Mouse (Mus musculus) layer of hippocampus, postnatal 14 days (tissue): Measurements from ENCODE around the gene Taok2. TPM values are rescaled to one million over a fixed set of nuclear protein-coding genes. Genes with fewer than 3 reads are reported as not detected.
"Not testable (repeated sequence)": the region's sequence is repeated elsewhere in the genome, so short reads cannot be mapped to it uniquely, and the experiment has no call there.

Experiments
- DNase-seq, 2 experiments: peaks; one replicate each; pipeline ENCODE4 v3.0.0; 2021 to 2022; ENCODE audit warnings: low spot score in 2 of 2, mixed read lengths in 1 of 2
- long read RNA-seq, 2 experiments: library from polyadenylated mRNA; stranded (forward); transcript quantifications; one replicate each; pipeline ENCODE4 v2.0.0; 2021
- total RNA-seq, 2 experiments: library from RNA; stranded (reverse); gene quantifications; 2 replicates each; pipeline ENCODE4 v1.2.3; 2021

Taok2 gene
- 100 to 1,000 TPM; 141 to 147 TPM for total RNA-seq
- long read RNA-seq, experiment 1, full-length matches to known transcripts, result 7 of 11 reads
- long read RNA-seq, experiment 1, partial matches to known transcripts, result 0 of 11 reads
- long read RNA-seq, experiment 1, other reads (novel, unspliced or antisense), result 4 of 11 reads
- long read RNA-seq, experiment 2, full-length matches to known transcripts, result 9 of 27 reads
- long read RNA-seq, experiment 2, partial matches to known transcripts, result 7 of 27 reads
- long read RNA-seq, experiment 2, other reads (novel, unspliced or antisense), result 11 of 27 reads

DNA sequence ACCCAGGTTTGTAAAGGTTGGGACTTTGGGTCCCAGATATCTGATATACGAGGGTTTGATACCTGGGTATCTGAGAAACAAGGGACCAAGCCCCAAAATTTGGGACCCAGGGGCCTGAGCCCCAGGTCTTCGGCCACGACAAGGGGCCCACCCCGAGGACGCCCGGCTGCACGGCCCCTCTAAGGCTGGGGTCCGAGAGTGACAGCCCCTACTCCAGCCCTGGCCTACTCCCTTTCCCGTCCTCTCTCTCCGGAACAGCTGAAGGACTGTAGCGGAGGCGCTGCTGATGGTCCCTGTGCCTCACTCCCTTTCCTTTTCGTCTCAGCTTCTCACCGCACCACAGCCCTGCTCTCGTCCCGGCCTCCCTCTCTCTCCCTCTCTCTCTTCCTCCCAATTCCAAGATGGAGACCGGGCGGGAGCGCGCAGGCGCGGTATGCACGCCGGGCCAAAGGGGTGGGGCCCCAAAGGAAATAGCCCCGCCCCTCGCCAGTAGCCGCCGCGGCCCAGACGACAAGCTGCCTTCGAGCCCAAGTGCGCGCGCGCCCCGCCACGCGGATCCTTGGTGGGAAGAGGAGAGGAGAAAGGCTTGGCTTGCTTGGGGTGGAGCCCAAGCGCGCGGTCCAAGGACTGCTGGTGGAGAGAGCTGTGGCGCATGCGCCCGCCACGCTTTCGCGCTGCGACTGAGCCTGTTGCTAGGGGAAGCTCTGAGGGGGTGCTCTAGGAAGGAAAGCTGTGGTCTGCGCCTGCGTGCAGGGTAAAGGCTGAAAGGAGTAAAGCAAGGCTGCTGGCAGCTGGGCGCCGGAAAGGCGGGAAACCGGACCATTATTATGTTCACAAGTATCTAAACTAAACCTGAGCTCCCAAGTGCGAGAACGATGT lies at the start of gene Taok2:
Gene Taok2 (minus strand): TSS at position 418 of the 879 bp plus-strand sequence.
- DNase-seq, result peak; percentile 98

- no peak for DNase-seq
Measured at GRCm38 (mm10) chr7:126932652-126933051, 48.1 kb upstream of the Taok2 start.

DNA sequence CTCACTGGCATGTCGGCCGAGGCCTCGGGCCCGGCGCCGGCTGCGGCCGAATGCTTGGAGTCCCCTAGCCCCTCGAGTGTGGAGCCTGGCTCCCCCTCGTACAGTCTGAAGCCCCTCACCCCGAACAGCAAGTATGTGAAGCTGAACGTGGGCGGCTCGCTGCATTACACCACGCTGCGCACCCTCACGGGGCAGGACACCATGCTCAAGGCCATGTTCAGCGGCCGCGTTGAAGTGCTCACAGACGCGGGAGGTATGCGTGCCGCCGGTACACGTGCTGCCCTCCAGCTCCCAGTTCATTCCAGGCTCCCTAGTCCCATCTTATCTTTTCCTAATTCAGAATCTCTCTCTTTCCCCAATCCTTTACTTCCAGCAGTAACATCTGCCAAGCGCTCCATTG lies 44.5 kb upstream of the Taok2 start:
- DNase-seq, result no peak

DNA sequence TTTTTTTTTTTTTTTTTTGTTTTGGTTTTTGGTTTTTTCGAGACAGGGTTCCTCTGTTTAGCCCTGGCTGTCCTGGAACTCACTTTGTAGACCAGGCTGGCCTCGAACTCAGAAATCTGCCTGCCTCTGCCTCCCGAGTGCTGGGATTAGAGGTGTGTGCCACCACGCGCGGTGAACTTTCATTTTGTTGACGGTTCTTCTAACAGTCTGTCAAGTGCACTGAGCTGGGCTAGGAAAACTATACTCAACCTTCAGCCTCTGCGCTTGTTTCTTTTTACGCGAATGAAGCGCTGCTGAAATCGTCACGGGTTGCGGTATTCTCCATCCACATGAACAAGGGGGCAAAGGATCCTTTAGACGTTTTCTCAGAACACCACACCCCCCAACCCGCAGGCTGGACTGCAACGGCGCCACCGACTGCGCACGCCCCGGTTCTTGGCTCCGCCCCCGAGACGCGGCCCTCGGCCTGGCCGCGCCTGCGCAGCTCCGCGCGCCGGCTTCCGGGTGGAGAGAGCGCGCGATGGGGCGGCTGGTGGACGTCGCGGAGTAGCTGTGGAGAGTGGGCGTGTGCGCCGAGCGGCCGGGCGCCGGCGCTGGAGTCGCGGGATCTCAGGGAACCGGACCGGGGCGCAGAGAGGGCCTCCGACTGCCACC lies 44.0 kb upstream of the Taok2 start, which contains the start of gene Kctd13:
Gene Kctd13 (plus strand): TSS at position 496 of the 654 bp plus-strand sequence.
- DNase-seq, result peak; percentile 88 to 91

- DNase-seq, result no peak
Measured at GRCm38 (mm10) chr7:126926299-126926698, 41.8 kb upstream of the Taok2 start.

GRCm38 (mm10) chr7:126923999-126924398 lies 39.5 kb upstream of the Taok2 start:
- DNase-seq, result no peak

DNA sequence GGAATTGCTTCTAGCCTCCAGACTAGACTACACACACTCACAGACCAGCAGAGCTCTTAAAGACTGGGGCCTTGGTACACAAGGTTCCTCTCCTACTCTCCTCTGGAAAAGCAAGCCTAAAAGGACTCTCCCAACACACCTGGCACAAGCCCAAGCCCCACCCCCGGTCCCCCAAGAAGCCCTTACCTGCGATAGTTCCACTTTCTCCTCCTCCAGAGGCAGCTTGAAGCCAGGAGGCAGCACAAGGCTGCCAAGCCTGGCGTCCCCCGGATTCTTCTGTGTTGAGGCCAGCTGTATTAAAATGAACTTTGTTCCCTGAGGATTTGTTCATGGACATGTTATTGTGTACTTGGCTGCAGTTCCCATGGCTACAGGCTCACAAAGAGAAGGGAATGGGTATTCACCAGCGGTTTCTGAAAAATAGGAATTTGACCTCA lies 38.1 kb upstream of the Taok2 start, which contains the start of gene Tmem219:
Gene Tmem219 (minus strand): TSS at position 294 of the 437 bp plus-strand sequence.
- DNase-seq, result peak in 1 of 2 experiments; percentile 27

GRCm38 (mm10) chr7:126921563-126921962 lies 37.1 kb upstream of the Taok2 start:
- DNase-seq, result no peak

- DNase-seq, result no peak
Measured at GRCm38 (mm10) chr7:126919973-126920372, 35.5 kb upstream of the Taok2 start.

GRCm38 (mm10) chr7:126918356-126918755 lies 33.9 kb upstream of the Taok2 start:
- not testable (repeated sequence) for DNase-seq

DNA sequence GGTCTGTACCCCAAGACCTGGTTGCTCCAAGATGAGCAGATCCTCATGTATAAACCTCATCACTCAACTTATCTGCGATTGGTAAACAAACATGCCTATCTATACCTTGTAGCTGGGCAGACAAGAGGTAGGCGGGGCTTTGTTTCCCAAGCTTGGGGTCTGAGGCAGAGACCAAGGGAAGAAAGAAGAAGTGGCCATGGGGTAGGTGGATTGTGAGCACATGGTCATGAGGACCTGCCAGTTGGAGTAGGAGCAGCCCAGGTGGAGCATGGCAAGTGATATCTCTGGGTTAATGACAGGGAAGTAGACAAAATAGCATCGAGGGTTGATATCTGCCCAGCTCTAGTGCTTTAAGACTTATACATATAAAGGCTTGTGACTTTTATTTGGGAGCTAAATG lies 30.3 kb upstream of the Taok2 start:
- DNase-seq, result no peak

- DNase-seq, result no peak
Measured at GRCm38 (mm10) chr7:126905590-126905989, 21.1 kb upstream of the Taok2 start.

GRCm38 (mm10) chr7:126899781-126900180 lies 15.3 kb upstream of the Taok2 start:
- not testable (repeated sequence) for DNase-seq

- DNase-seq, result peak; percentile 93 to 95
Measured at GRCm38 (mm10) chr7:126898102-126898990, 13.8 kb upstream of the Taok2 start.

DNA sequence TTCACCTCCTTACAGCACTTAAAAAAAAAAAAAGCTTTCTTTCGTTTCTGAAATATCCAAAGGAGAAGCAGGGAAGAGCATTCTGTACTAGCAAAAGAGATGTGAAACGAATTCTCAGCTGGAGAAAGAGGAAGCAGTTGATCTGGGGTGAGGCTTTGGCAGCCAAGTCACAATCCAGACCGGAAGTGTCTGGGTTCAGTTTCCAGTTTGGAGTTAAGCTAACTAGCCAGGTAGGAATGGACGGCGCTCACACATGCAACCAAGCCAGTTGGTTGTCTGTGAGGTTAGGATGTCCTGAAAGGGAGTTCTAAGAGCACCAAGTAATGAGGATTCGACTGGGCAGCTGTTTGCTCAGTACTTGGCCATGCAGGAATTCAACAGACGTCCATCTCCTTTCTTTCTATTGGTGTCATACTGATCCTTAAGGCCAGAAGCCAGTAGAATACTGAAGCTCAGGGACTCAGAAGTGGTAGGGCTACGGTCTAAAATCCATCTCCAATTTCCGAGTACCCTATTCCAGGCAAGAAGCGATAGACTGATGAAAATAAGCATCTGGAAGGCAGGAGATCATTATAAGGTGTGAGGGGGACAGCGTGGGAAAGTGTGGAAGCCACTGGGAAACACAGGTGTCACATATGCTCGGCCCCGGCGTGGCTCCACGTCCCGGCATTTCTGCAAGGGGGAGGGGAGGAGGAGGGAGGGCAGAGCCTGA lies 13.0 kb upstream of the Taok2 start:
- peak in 1 of 2 experiments; percentile 31 for DNase-seq

- no peak for DNase-seq
Measured at GRCm38 (mm10) chr7:126896912-126897311, 12.4 kb upstream of the Taok2 start.

GRCm38 (mm10) chr7:126888852-126889251 lies 4.3 kb upstream of the Taok2 start:
- no peak for DNase-seq

- no peak for DNase-seq
Measured at GRCm38 (mm10) chr7:126887281-126887680, 2.8 kb upstream of the Taok2 start.

DNA sequence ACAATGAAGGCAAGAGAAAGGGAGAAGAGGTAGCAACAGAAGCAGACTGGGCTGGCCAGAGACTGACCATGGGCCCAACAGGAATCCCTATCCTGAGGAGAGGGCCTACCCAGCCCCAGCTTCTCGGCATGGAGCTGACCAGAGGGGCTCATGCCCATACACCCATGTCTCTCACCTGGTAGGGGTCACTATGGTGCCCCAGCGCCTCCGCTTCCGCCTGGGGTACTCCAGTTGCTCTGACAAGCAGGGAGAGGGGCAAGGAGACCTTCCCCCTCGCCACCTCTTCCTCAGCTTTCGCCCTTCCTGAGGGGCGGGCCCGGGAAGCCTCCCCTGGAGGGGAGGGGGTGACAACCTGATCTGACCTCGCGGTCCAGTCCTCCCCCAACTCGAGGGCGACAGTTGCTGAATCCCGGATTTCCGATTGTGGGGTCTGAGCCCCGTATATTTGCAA lies 747 bp downstream of the Taok2 start:
- no peak for DNase-seq

- no peak for DNase-seq
Measured at GRCm38 (mm10) chr7:126881040-126881439, 3.5 kb downstream of the Taok2 start.
